Mouse (Mus musculus) kidney, adult 2 months (tissue): ENCODE measurements around the gene Pdzd2. TPM values are rescaled to one million over a fixed set of nuclear protein-coding genes. Genes with fewer than 3 reads are reported as not detected.

Experiments
- DNase-seq: peaks from one replicate; pipeline ENCODE4 v3.0.0; 2021
- H3K27ac ChIP-seq: fragments of 200-500 bp; 2 replicates; pipeline ENCODE4 v1.5.1; 2012; ENCODE audit warnings: low read depth, low read length, control low read depth, inconsistent platforms; ENCODE audit not compliant: insufficient read depth
- H3K27me3 ChIP-seq: fragments of 200-500 bp; replicated peaks from 2 replicates; pipeline ENCODE4 v1.6.1; 2012; ENCODE audit warnings: mild to moderate bottlenecking, moderate library complexity, low read length, inconsistent platforms; ENCODE audit not compliant: control insufficient read depth, insufficient read depth
- H3K36me3 ChIP-seq: fragments of 200-500 bp; 2 replicates; pipeline ENCODE4 v1.6.1; 2012; ENCODE audit warnings: mild to moderate bottlenecking, moderate library complexity, low read length, inconsistent platforms; ENCODE audit not compliant: control insufficient read depth, insufficient read depth
- H3K4me1 ChIP-seq: fragments of 200-500 bp; 2 replicates; pipeline ENCODE4 v1.6.1; 2011; ENCODE audit warnings: low read length; ENCODE audit not compliant: control insufficient read depth, insufficient read depth
- H3K4me3 ChIP-seq: fragments of 200-500 bp; 2 replicates; pipeline ENCODE4 v1.5.1; 2011; ENCODE audit warnings: mild to moderate bottlenecking, low read depth, low read length, control low read depth; ENCODE audit not compliant: insufficient read depth
- CTCF ChIP-seq: fragments of 200-500 bp; conservative IDR thresholded peaks from 2 replicates; pipeline ENCODE4 v1.5.1; 2011; ENCODE audit warnings: low read depth, mild to moderate bottlenecking, control low read depth, low read length, moderate library complexity, mixed read lengths; ENCODE audit not compliant: insufficient read depth, insufficient read length
- POLR2A ChIP-seq: fragments of 200-500 bp; IDR thresholded peaks from one replicate; pipeline ENCODE4 v1.6.1; 2011; ENCODE audit warnings: low read depth, low read length, control low read depth
- WGBS: fragments of 180-500 bp; shearing (Covaris S2); methylation state at CpG from one replicate; pipeline ENCODE4 v1.1.7; 2018; 5-methylcytosine and 5-hydroxymethylcytosine counted together
- polyA plus RNA-seq: library from polyadenylated mRNA; depleted of rRNA; stranded (reverse); fragments of >200 nt; gene quantifications from 2 replicates; pipeline ENCODE4 v1.2.3, GENCODE M21; 2012

The Pdzd2 gene
- polyA plus RNA-seq, 1 experiment: 16.5 TPM

GRCm38 (mm10) chr15:12341401-12341758 lies 398.3 kb downstream of the Pdzd2 start:
- 64% methylated on average over 4 of the region's 4 CpGs for WGBS

GRCm38 (mm10) chr15:12340536-12341400 lies 399.0 kb downstream of the Pdzd2 start:
- no peak for DNase-seq
- TF ChIP-seq POLR2A: no peak
- TF ChIP-seq CTCF: no peak
- no peaks in the 10 kb centered on the region for H3K27me3 ChIP-seq
- peaks cover 3% of the 10 kb centered on the region for H3K36me3 ChIP-seq
- WGBS: 61% methylated on average over 5 of the region's 5 CpGs
- H3K4me1 ChIP-seq: peaks cover 11% of the 10 kb centered on the region; the same call in 1 of the 2 replicates
- H3K4me3 ChIP-seq: no peak overlapping the region
- H3K27ac ChIP-seq: no peak overlapping the region

More at GRCm38 (mm10) chr15:12341401-12341758, 398.3 kb downstream of the Pdzd2 start:
- H3K27ac ChIP-seq: no peak overlapping the region
- H3K4me1 ChIP-seq: peaks cover 10% of the 10 kb centered on the region; the same call in 1 of the 2 replicates
- peaks cover 4% of the 10 kb centered on the region for H3K36me3 ChIP-seq
- TF ChIP-seq POLR2A: no peak
- TF ChIP-seq CTCF: no peak
- no peak overlapping the region for H3K4me3 ChIP-seq
- DNase-seq: no peak
- no peaks in the 10 kb centered on the region for H3K27me3 ChIP-seq

GRCm38 (mm10) chr15:12337779-12338137 lies 402.0 kb downstream of the Pdzd2 start:
- H3K27ac ChIP-seq: no peak overlapping the region
- no peak overlapping the region for H3K4me3 ChIP-seq
- no peaks in the 10 kb centered on the region for H3K27me3 ChIP-seq
- no peak for TF ChIP-seq CTCF
- TF ChIP-seq POLR2A: no peak
- 32% methylated on average over 3 of the region's 3 CpGs for WGBS
- H3K4me1 ChIP-seq: peaks cover 20% of the 10 kb centered on the region
- H3K36me3 ChIP-seq: no peaks in the 10 kb centered on the region; the same call in 1 of the 2 replicates
- DNase-seq: no peak

GRCm38 (mm10) chr15:12337030-12337778 lies 402.5 kb downstream of the Pdzd2 start:
- DNase-seq: no peak
- Histone ChIP-seq H3K4me3 (no peak overlapping the region), H3K27ac (no peak overlapping the region), H3K4me1 (peaks cover 20% of the 10 kb centered on the region), H3K36me3 (no peaks in the 10 kb centered on the region), H3K27me3 (no peaks in the 10 kb centered on the region)
- TF ChIP-seq POLR2A (no peak), CTCF (no peak)
- 60% methylated on average over 4 of the region's 4 CpGs for WGBS

- Histone ChIP-seq H3K27me3 (no peaks in the 10 kb centered on the region), H3K4me1 (peaks cover 29% of the 10 kb centered on the region), H3K36me3 (no peaks in the 10 kb centered on the region), H3K27ac (no peak overlapping the region), H3K4me3 (no peak overlapping the region)
- 64% methylated on average over 4 of the region's 4 CpGs for WGBS
- no peak for DNase-seq
- no peak for TF ChIP-seq POLR2A
- no peak for TF ChIP-seq CTCF
These were observed 405.3 kb downstream of the Pdzd2 start for GRCm38 (mm10) chr15:12334381-12334780.

GRCm38 (mm10) chr15:12331300-12331699 lies 408.4 kb downstream of the Pdzd2 start:
- H3K4me3 ChIP-seq: no peak overlapping the region

GRCm38 (mm10) chr15:12330892-12331291 lies 408.8 kb downstream of the Pdzd2 start:
- no peak for DNase-seq
- Histone ChIP-seq H3K4me3 (no peak overlapping the region), H3K27ac (no peak overlapping the region), H3K36me3 (no peaks in the 10 kb centered on the region), H3K27me3 (no peaks in the 10 kb centered on the region), H3K4me1 (peaks cover 24% of the 10 kb centered on the region)
- no peak for TF ChIP-seq POLR2A
- no peak for TF ChIP-seq CTCF

More at GRCm38 (mm10) chr15:12331300-12331699, 408.4 kb downstream of the Pdzd2 start:
- 55% methylated on average over 1 of the region's 1 CpGs for WGBS
- Histone ChIP-seq H3K27ac (no peak overlapping the region), H3K36me3 (no peaks in the 10 kb centered on the region), H3K27me3 (no peaks in the 10 kb centered on the region), H3K4me1 (peaks cover 24% of the 10 kb centered on the region)
- DNase-seq: no peak
- TF ChIP-seq CTCF: no peak
- no peak for TF ChIP-seq POLR2A
